Mouse (Mus musculus) CH12.LX (cell line): ENCODE measurements around the gene Atrnl1. TPM values are rescaled to one million over a fixed set of nuclear protein-coding genes. Genes with fewer than 3 reads are reported as not detected.

ENCODE experiments used
- DNase-seq: peaks from one replicate; pipeline ENCODE4 v3.0.0-alpha.2; 2013; ENCODE audit errors: extremely low read depth
- H3K27ac ChIP-seq: 2 replicates; pipeline ENCODE4 v1.5.1; 2012; ENCODE audit warnings: low read depth, mild to moderate bottlenecking, control low read depth, moderate library complexity; ENCODE audit not compliant: insufficient read depth
- H3K27me3 ChIP-seq: replicated peaks from 2 replicates; pipeline ENCODE3; 2012; ENCODE audit warnings: inconsistent platforms
- H3K36me3 ChIP-seq, 2 experiments: replicated peaks in 1 of 2; 2 replicates each; pipeline versions ENCODE3 to v1.6.1; 2012; ENCODE audit warnings: inconsistent platforms in 1 of 2, low read length in 1 of 2, mild to moderate bottlenecking in 1 of 2, mixed read lengths in 1 of 2, moderate library complexity in 1 of 2; ENCODE audit not compliant: control insufficient read depth in 1 of 2, insufficient read depth in 1 of 2
- H3K4me1 ChIP-seq, 2 experiments: 2 replicates each; pipeline ENCODE4 v1.6.1; 2012; ENCODE audit warnings: inconsistent platforms in 1 of 2, moderate library complexity in 1 of 2; ENCODE audit not compliant: insufficient read depth in 2 of 2, control insufficient read depth in 1 of 2
- H3K4me2 ChIP-seq: 2 replicates; pipeline ENCODE4 v1.6.1; 2012; ENCODE audit warnings: low read depth, mild to moderate bottlenecking, control low read depth; ENCODE audit not compliant: poor library complexity, insufficient read depth, severe bottlenecking
- H3K4me3 ChIP-seq, 3 experiments: fragments of 150-350 bp in 1 of 3; sonication (generic) in 1 of 3; replicated peaks in 1 of 3; 2 replicates each; pipeline versions ENCODE3 to v1.5.1; 2011 to 2012; ENCODE audit warnings: low read depth in 2 of 3, low read length in 2 of 3, mild to moderate bottlenecking in 2 of 3, moderate library complexity in 2 of 3, control low read depth in 1 of 3, improper control_type of control experiment in 1 of 3, inconsistent platforms in 1 of 3, mixed read lengths in 1 of 3; ENCODE audit not compliant: poor library complexity in 1 of 3
- H3K79me2 ChIP-seq: replicated peaks from 2 replicates; pipeline ENCODE4 v1.6.1; 2012; ENCODE audit warnings: mild to moderate bottlenecking, moderate library complexity; ENCODE audit not compliant: control insufficient read depth, poor library complexity, insufficient read depth, severe bottlenecking; ENCODE audit errors: extremely low read depth
- H3K9ac ChIP-seq: 2 replicates; pipeline ENCODE4 v1.6.1; 2012; ENCODE audit warnings: low read depth, mild to moderate bottlenecking, control low read depth, moderate library complexity; ENCODE audit not compliant: insufficient read depth
- H3K9me3 ChIP-seq: replicated peaks from 2 replicates; pipeline ENCODE3; 2012; ENCODE audit warnings: low read length, inconsistent platforms, mixed read lengths
- BHLHE40 ChIP-seq: IDR thresholded peaks from 2 replicates; pipeline ENCODE4 v1.6.1; 2011; ENCODE audit warnings: mild to moderate bottlenecking, low read depth, low read length, improper control_type of control experiment
- CHD2 ChIP-seq: IDR thresholded peaks from 2 replicates; pipeline ENCODE4 v1.6.1; 2011; ENCODE audit warnings: low read length, improper control_type of control experiment
- CTCF ChIP-seq, 2 experiments: IDR thresholded peaks in 1 of 2; conservative IDR thresholded peaks in 1 of 2; 2 replicates each; pipeline ENCODE4 v1.5.1; 2011 to 2012; ENCODE audit warnings: low read depth in 2 of 2, low read length in 2 of 2, improper control_type of control experiment in 1 of 2, inconsistent platforms in 1 of 2, mild to moderate bottlenecking in 1 of 2, moderate library complexity in 1 of 2
- ETS1 ChIP-seq: conservative IDR thresholded peaks from 2 replicates; pipeline ENCODE4 v1.6.1; 2012; ENCODE audit warnings: low read depth, mild to moderate bottlenecking, inconsistent platforms, low read length, improper control_type of control experiment, moderate library complexity
- HCFC1 ChIP-seq: IDR thresholded peaks from 2 replicates; pipeline ENCODE4 v1.6.1; 2012; ENCODE audit warnings: low read depth, mild to moderate bottlenecking, inconsistent platforms, low read length, improper control_type of control experiment
- IRF4 ChIP-seq: IDR thresholded peaks from 2 replicates; pipeline ENCODE4 v1.6.1; 2014; ENCODE audit warnings: low read depth, mild to moderate bottlenecking, inconsistent platforms, low read length, improper control_type of control experiment
- JUN ChIP-seq: IDR thresholded peaks from 2 replicates; pipeline ENCODE4 v1.6.1; 2011; ENCODE audit warnings: low read depth, mild to moderate bottlenecking, low read length, improper control_type of control experiment, moderate library complexity; ENCODE audit not compliant: insufficient read depth
- JUND ChIP-seq: conservative IDR thresholded peaks from 2 replicates; pipeline ENCODE4 v1.6.1; 2011; ENCODE audit warnings: low read depth, low read length, improper control_type of control experiment
- KAT2A ChIP-seq: IDR thresholded peaks from 2 replicates; pipeline ENCODE4 v1.6.1; 2012; ENCODE audit warnings: low read length, improper control_type of control experiment, inconsistent platforms; ENCODE audit not compliant: insufficient replicate concordance
- MAFK ChIP-seq: IDR thresholded peaks from 2 replicates; pipeline ENCODE4 v1.6.1; 2011; ENCODE audit warnings: low read length, improper control_type of control experiment; ENCODE audit not compliant: insufficient replicate concordance
- MAX ChIP-seq: IDR thresholded peaks from 2 replicates; pipeline ENCODE4 v1.6.1; 2011; ENCODE audit warnings: low read length, improper control_type of control experiment
- MEF2A ChIP-seq: IDR thresholded peaks from 2 replicates; pipeline ENCODE4 v1.6.1; 2014; ENCODE audit warnings: low read depth, mild to moderate bottlenecking, inconsistent platforms, low read length, improper control_type of control experiment, borderline replicate concordance
- NRF1 ChIP-seq: IDR thresholded peaks from 2 replicates; pipeline ENCODE4 v1.6.1; 2014; ENCODE audit warnings: low read depth, mild to moderate bottlenecking, inconsistent platforms, low read length, improper control_type of control experiment, moderate library complexity
- PAX5 ChIP-seq: IDR thresholded peaks from 2 replicates; pipeline ENCODE4 v1.6.1; 2012; ENCODE audit warnings: low read length, inconsistent platforms, mixed read lengths
- POLR2AphosphoS2 ChIP-seq: IDR thresholded peaks from 2 replicates; pipeline ENCODE4 v1.6.1; 2011; ENCODE audit warnings: low read depth, low read length, improper control_type of control experiment
- RAD21 ChIP-seq: IDR thresholded peaks from 2 replicates; pipeline ENCODE4 v1.6.1; 2011; ENCODE audit warnings: low read depth, mild to moderate bottlenecking, low read length, improper control_type of control experiment, moderate library complexity
- RCOR1 ChIP-seq: conservative IDR thresholded peaks from 2 replicates; pipeline ENCODE4 v1.6.1; 2012; ENCODE audit warnings: low read depth, mild to moderate bottlenecking, inconsistent platforms, low read length, improper control_type of control experiment
- SIN3A ChIP-seq: IDR thresholded peaks from 2 replicates; pipeline ENCODE4 v1.6.1; 2012; ENCODE audit warnings: low read length, improper control_type of control experiment, inconsistent platforms
- SMC3 ChIP-seq: IDR thresholded peaks from 2 replicates; pipeline ENCODE4 v1.6.1; 2011; ENCODE audit warnings: low read depth, low read length, improper control_type of control experiment
- TBP ChIP-seq: conservative IDR thresholded peaks from 2 replicates; pipeline ENCODE4 v1.6.1; 2011; ENCODE audit warnings: low read depth, low read length, improper control_type of control experiment
- TCF12 ChIP-seq: IDR thresholded peaks from 2 replicates; pipeline ENCODE4 v1.6.1; 2014; ENCODE audit warnings: low read depth, mild to moderate bottlenecking, inconsistent platforms, low read length, improper control_type of control experiment
- UBTF ChIP-seq: IDR thresholded peaks from 2 replicates; pipeline ENCODE4 v1.6.1; 2012; ENCODE audit warnings: low read depth, mild to moderate bottlenecking, inconsistent platforms, low read length, improper control_type of control experiment, moderate library complexity
- USF1 ChIP-seq: IDR thresholded peaks from 2 replicates; pipeline ENCODE4 v1.6.1; 2014; ENCODE audit warnings: low read depth, mild to moderate bottlenecking, inconsistent platforms, low read length, improper control_type of control experiment
- USF2 ChIP-seq: conservative IDR thresholded peaks from 2 replicates; pipeline ENCODE4 v1.6.1; 2011; ENCODE audit warnings: low read depth, low read length, improper control_type of control experiment
- ZC3H11A ChIP-seq: IDR thresholded peaks from 2 replicates; pipeline ENCODE4 v1.6.1; 2012; ENCODE audit warnings: low read depth, mild to moderate bottlenecking, inconsistent platforms, low read length, improper control_type of control experiment
- ZKSCAN1 ChIP-seq: IDR thresholded peaks from 2 replicates; pipeline ENCODE4 v1.6.1; 2012; ENCODE audit warnings: low read depth, inconsistent platforms, low read length, improper control_type of control experiment, borderline replicate concordance
- dilution Hi-C: fragments of 300-500 bp; cut with MboI; formaldehyde crosslinking; loops from 2 replicates; pipeline ENCODE4 v1.14.3; 2020; ENCODE audit warnings: low sequenced_read_pairs; ENCODE audit not compliant: extremely low pct_unique_long_range_greater_than_20kb, extremely low pct_ligation_motif_present
- in situ Hi-C: fragments of 300-500 bp; cut with MboI; formaldehyde crosslinking; loops from 3 replicates; pipeline ENCODE4 v1.14.3; 2019; ENCODE audit warnings: low sequenced_read_pairs, low pct_ligation_motif_present, low pct_unique_long_range_greater_than_20kb, mixed read lengths
- polyA plus RNA-seq: library from polyadenylated mRNA; unstranded; fragments of >175 nt; gene quantifications from 2 replicates; pipeline ENCODE4 v1.2.1, GENCODE M21; 2012; ENCODE audit warnings: low read depth; ENCODE audit not compliant: insufficient read length
- total RNA-seq, 2 experiments: library from RNA; depleted of rRNA; stranded (reverse); fragments of 300-350 nt in 1 of 2; fragments of >200 nt in 1 of 2; gene quantifications; 2 replicates each; pipeline ENCODE4 v1.2.3; 2012 to 2014

The Atrnl1 gene
- total and polyA plus RNA-seq, 3 experiments, result 1.9 TPM

DNA sequence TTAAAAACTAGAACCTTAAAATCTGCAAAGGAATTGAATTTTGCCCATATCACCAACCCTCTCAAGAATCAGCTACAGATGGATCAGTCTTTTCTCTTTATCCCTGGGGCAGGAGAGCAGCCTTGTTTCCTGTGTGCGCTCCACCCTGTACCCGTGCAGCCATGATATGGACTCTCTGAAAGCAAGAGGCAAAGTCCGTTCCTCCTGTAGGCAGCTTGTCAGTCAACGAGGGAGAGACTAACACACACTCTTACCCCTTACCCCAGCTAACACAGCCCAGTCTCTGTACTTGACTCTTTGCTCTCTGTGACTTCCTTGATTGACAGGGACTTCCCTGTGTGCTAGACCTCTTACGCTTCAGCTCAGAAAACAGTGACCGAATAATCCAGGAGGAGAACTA lies 333.8 kb downstream of the Atrnl1 start:
- Histone ChIP-seq H3K4me2 (no peak overlapping the region), H3K79me2 (no peaks in the 10 kb centered on the region), H3K9ac (no peak overlapping the region), H3K4me3 (no peak overlapping the region), H3K27me3 (no peaks in the 10 kb centered on the region), H3K36me3 (no peaks in the 10 kb centered on the region), H3K4me1 (peaks cover 2 to 19% of the 10 kb centered on the region in 2 experiments; a peak in 3 of 4 replicates), H3K9me3 (peaks cover 8% of the 10 kb centered on the region), H3K27ac (no peak overlapping the region)
- no peak for DNase-seq
- in situ Hi-C loops (no loop called here), dilution Hi-C loops (no loop called here)
- TF ChIP-seq POLR2AphosphoS2, result no peak
- TF ChIP-seq TBP, result no peak
- TF ChIP-seq SMC3, result no peak
- TF ChIP-seq IRF4, result no peak
- TF ChIP-seq JUND, result no peak
- no peak for TF ChIP-seq UBTF
- no peak for TF ChIP-seq SIN3A
- no peak for TF ChIP-seq ZKSCAN1
- TF ChIP-seq TCF12, result no peak
- TF ChIP-seq JUN, result no peak
- TF ChIP-seq NRF1, result no peak
- TF ChIP-seq MAX, result no peak
- no peak for TF ChIP-seq CTCF (conservative IDR thresholded peaks at IDR 0.05 in 1 of 2, IDR thresholded peaks at IDR 0.05 in 1 of 2; ENCODE audit: low read depth in 2 of 2, low read length in 2 of 2)
- TF ChIP-seq MEF2A, result no peak
- no peak for TF ChIP-seq USF1
- TF ChIP-seq KAT2A, result no peak
- TF ChIP-seq PAX5, result no peak

- no peaks in the 10 kb centered on the region for H3K27me3 ChIP-seq
- H3K4me3 ChIP-seq, result no peak overlapping the region
- no peak overlapping the region for H3K4me2 ChIP-seq
- H3K27ac ChIP-seq, result no peak overlapping the region
- no peak overlapping the region for H3K9ac ChIP-seq
- no peaks in the 10 kb centered on the region for H3K79me2 ChIP-seq
- dilution Hi-C loops, result no loop called here
- in situ Hi-C loops, result no loop called here
- H3K36me3 ChIP-seq, result no peaks in the 10 kb centered on the region
- no peak for TF ChIP-seq RCOR1
- TF ChIP-seq ZC3H11A, result no peak
- no peak for TF ChIP-seq CHD2
- no peak for TF ChIP-seq BHLHE40
- no peak for TF ChIP-seq SMC3
- no peak for TF ChIP-seq RAD21
- TF ChIP-seq ZKSCAN1, result no peak
- TF ChIP-seq MAFK, result no peak
- no peak for TF ChIP-seq IRF4
- no peak for TF ChIP-seq CTCF (conservative IDR thresholded peaks at IDR 0.05 in 1 of 2, IDR thresholded peaks at IDR 0.05 in 1 of 2; ENCODE audit: low read depth in 2 of 2, low read length in 2 of 2)
- TF ChIP-seq USF2, result no peak
- TF ChIP-seq ETS1, result no peak
- no peak for TF ChIP-seq JUN
- TF ChIP-seq HCFC1, result no peak
- peaks cover 2 to 20% of the 10 kb centered on the region in 2 experiments; a peak in 3 of 4 replicates for H3K4me1 ChIP-seq
- DNase-seq, result no peak
- peaks cover 8% of the 10 kb centered on the region for H3K9me3 ChIP-seq
Observed at GRCm38 (mm10) chr19:57945626-57946250, 334.9 kb downstream of the Atrnl1 start.
